Mouse (Mus musculus): Measurements from ENCODE around the gene Dqx1.
A peak's percentile ranks its signal among the peaks of the same experiment; 100 is the strongest.

Dqx1 gene

DNA sequence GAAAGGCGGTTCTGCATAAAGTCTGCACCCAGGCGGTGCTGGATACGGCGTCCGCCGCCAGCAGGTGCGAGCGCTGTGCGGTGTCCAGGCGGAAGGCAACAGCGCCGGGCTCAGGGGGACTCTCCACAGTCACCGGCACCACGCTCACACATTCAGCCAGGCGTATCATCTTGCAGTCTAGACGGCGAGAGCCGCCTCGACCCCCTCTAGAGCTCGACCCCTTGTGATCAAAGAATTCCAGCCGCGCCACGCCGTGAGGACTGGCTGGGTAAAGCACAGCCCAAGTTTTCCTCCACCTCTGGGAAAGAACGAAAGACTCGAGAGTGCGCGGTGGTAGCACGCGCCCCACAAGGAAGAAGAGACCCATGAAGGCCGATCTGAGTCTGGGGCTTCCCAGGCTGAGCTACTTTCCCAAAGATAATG lies 24.9 kb upstream of the Dqx1 start:
- no peak for DNase-seq (ENCODE audit: extremely low spot score, low read depth, low spot score)

DNA sequence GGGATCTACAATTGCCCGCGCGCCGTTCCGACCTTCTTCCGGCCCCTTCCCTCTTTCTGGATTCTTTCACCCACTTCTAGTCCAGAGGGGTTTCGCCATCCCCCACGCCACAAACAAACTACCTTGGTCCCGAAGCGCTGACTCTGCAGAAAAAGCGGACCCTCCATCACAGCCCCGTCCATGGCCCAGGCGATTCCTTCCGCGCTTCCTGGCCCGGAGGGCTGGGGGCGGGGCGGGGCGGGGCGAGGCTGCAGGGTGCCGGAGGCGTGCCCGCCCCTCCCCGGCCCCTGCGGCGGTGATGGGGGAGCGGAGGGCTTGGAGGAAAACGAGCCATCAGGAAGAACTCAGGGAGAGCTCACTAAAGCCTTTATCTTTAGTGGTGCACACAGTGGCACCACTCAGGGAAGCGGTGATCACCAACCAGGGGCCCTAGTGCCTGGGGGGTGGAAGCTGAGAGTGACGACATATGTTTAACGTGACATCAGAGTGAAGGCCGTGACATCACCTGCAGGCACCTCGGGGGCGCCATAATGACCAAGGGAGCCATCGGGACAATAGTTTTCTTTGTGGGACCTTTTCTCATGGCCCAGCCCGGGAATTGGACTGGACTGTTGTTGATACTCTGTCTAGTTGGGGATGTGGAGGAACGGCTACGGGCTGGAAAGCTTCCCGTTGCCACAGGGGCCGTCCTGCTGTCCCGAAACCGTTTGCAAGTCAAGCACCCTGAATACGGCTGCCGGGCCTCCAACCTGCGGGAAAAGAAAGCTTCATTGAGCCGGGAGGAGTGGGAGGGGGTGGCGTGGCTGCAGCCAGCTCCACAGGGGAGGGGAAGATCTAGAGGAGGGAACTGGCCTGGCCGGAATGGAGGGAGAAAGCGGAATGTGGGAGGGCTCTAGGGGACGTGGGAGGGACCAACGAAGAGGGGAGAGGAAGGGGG lies 24.1 kb upstream of the Dqx1 start, which contains the start of the genes Dok1 and Loxl3:
Dok1 (minus strand) TSS at position 223 of the 937 bp plus-strand sequence.
Loxl3 (plus strand) TSS at position 925 of the 937 bp plus-strand sequence.
- peak; percentile 37 for DNase-seq (ENCODE audit: extremely low spot score, low read depth, low spot score)

DNA sequence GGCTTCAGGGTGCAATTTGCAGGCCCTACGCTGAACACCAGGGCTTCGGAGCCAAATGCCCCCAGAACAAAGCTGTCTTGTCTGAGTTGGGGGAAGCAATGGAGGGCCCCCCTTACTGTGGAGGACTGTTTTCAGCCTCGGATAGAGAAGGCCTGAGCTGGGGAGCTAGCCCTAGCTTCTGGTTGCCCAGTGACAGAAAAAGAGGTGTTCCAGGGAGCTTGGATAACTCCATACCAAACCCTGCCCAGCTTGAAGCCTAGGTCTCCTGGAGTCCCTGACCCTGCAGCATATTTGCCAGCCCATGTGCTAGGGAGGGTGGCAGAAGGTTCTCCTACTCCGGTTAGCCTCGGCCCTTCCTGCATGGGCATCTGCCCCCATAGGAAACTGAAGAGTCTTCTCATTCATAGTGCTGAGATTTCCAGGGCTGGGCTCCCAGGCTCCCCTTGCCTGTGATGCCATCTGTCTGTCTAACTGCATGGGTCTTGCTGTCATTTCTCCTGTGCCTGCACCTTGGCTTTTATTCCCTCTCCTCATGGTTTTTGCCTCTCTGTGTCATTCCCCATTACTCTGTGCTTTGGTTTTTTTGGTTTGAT lies 23.1 kb upstream of the Dqx1 start:
- DNase-seq (ENCODE audit: extremely low spot score, low read depth, low spot score) = no peak

DNA sequence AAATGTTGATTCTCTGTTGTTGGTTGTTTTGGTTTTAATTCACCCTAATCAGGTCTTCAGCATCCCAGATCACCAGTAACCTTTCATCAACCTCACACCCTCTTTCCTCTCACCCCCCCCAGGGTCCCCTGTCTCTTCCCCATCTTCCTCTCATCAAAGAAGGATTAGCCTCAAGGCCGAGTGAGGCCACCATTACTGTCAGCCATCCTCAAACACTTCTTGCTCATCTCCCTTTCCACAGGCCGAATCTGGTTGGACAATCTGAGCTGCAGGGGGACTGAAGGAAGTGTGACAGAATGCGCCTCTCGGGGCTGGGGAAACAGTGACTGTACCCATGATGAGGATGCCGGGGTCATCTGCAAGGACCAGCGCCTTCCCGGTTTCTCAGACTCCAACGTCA lies 20.5 kb upstream of the Dqx1 start:
- no peak for DNase-seq (ENCODE audit: extremely low spot score, low read depth, low spot score)

DNA sequence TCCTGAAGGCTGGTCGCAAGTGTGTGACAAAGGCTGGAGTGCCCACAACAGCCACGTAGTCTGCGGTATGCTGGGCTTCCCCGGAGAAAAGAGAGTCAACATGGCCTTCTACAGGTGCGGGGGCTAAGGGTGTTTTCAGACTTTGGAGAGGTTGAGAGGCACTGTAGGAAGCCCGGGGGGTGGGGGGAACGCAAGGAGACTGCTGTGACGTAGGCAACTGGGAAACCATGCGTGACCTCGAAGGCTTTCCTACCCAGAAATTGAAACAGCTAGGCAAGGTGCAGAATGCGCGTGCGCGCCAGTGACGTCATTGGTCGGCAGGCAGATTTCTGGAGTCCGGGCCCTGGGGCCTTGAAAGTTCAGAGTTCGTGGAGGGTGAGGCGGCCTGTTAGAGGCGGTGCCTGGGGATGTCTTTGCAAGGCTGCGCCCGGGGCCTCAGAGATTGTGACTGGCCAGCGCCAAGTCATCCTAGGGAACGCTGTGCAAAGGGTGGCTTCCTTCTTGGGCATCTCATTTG lies 19.1 kb upstream of the Dqx1 start:
- DNase-seq (ENCODE audit: extremely low spot score, low read depth, low spot score) = peak; percentile 66

DNA sequence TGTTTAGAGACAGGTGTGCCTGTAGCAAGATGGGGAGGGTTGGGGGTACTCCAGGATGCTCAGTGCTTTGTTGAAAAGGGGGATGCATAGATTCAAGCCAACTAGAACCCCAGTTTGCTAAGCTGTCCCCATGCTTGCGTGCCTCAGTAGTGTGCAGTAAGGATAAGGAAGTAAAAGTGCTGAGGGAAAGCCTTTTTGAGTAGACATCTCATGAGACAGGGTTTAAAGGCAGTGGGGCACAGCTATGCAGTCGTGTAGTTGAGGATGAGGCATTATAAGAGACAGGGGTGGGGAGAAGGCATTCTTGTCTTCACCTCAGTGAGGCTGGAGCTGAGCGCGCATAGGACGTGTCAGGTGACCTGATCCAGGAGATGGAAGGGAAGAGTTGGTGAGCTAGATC lies 17.0 kb upstream of the Dqx1 start:
- no peak for DNase-seq (ENCODE audit: extremely low spot score, low read depth, low spot score)

DNA sequence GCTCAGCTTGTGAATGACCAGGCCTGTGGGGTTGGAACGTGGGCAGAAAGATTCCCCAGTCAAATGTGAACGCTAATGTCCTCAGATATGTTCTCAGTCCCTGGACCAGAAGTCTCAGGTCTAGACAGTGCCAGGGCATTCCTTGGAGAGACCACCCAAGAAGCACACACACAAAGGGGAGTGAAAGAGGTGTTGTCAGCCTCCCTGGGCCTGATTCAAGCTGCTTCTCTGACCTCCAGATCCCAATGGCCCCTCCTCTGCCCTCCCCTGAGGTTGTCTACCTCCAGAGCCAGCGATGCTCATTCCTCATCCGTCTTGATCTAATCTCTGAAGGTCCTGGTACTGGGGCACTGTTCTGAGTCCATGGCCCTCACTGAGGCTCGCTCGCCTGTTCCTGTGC lies 14.1 kb upstream of the Dqx1 start:
- no peak for DNase-seq (ENCODE audit: extremely low spot score, low read depth, low spot score)

DNA sequence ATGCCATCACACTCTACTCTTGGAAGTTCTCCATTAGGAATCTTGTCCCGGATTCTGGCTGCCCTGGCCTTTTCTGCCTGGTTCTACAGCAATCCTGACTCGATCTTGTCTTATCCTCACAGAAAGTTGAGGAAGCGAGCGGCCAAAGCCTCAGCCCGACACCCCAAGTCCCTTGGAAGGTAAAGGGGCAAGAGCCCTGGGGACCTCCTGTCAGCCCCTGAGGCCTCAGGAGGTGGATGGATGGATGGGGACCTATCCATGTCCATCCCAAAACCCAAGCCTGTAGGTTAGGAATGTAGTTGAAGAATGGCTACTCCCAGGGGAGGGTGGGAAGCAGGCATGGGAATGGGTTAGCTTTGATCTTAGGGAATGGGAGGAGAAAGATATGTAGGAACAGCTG lies 13.7 kb upstream of the Dqx1 start:
- no peak for DNase-seq (ENCODE audit: extremely low spot score, low read depth, low spot score)

DNA sequence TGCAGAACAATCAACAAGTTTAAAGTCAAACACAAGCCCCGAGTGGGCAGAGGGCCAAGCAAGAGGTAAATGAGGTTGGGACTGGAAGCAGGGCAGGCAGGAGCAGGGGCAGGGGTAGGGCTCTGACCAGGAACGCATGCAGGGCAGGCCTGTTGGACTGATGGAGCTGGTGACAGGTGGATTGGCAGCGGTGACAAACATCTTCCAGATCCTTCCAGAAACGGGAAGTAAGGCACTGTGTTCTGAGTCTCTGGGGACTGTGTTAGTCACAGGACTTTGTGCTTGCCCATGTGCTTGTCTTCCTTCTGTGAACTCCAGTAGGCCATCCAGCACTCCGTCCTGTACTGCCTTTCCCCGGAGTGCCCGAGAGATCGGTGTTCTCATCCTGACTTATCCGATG lies 12.9 kb upstream of the Dqx1 start:
- DNase-seq (ENCODE audit: extremely low spot score, low read depth, low spot score) = no peak

DNA sequence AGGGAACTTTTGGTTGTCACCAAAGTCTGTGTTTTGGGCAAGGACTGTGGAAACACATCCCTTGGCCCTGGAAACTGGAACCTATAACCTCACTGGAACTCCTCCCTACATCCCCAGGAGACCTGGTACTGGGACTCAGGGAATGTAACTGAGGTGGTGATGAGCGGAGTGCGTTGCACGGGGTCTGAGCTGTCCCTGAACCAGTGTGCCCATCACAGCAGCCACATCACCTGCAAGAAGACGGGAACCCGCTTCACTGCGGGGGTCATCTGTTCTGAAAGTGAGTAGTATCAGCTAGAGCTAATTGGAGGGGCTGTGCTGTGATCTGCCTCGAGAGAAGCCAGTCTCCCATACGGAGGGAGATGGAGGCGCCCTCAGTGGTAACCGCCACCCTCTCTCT lies 8.3 kb upstream of the Dqx1 start:
- no peak for DNase-seq (ENCODE audit: extremely low spot score, low read depth, low spot score)

DNA sequence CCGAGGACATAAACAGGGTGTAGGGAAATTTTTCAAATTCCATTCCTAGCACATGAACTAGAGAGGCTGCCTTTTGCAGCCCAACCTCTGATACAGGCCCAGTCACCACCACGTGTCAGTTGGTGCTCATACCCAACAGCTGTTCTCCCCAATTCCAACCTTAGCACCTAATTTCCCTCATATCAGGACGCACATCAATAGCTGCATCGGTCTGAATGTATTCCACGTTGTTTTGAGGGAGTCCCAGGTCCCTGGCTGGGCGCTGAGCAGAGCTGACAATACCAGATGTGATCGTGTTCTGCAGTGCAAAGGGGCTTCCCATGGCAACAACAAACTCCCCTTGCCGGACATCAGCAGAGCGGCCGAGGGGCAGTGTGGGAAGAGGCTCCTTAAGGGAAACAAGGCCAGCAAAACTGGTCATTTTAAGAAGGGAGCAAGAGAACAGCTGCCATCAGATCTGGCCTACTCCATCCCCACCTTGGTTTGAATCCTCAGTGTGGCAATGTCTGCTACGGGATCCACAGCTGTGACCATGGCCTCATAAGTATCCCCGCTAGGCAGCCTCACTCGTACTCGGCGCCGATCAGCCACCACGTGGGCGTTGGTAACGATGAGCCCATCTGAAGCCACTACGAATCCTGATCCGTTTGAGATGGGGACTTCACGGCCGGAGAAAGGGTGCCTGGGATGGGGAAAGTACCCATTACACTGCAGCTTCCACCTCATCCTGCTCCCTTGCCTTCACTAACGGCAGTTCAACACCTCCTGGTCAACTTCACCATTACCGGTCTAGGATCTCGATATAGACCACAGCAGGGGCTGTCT lies 4.3 kb upstream of the Dqx1 start:
- DNase-seq (ENCODE audit: extremely low spot score, low read depth, low spot score) = no peak

DNA sequence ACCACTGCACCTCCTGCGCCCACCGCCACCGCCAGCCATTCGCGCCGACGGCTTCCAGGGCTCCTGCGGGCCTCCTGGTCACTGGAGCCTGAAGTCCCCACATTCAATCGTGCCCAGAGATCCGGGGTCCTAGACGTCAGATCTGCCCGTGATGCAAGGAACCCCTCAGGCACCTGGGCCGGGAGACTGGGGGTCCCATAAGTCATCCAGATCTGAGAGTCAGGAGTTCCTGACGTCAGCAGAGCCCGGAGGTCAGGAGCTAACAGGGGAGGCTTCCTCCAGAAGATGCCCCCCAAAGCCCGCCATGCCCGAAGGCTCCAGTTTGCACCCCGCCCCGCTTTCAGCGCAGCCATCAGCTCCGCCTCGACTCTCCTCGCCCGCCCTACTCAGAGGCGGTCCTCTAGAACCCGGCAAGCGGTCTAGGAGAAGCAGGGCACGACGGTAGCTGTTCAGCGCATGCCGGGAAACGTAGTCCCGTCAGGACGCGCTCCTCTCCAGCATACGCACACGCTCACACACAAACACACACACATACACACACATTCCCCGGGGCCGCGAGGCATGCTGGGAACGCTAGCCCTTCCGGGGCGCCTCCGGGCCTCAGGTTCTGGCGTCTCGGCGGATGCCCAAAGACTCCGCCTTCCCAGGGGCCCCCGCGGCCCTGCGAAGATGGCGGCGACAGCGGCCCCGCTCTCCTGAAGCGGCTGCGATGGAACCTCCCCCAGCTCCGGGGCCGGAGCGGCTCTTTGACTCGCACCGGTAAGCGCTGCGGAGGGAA lies 3.4 kb upstream of the Dqx1 start, which contains the start of gene Aup1:
Aup1 (plus strand) TSS at position 448 of the 778 bp plus-strand sequence.
- DNase-seq (ENCODE audit: extremely low spot score, low read depth, low spot score) = peak; percentile 86

DNA sequence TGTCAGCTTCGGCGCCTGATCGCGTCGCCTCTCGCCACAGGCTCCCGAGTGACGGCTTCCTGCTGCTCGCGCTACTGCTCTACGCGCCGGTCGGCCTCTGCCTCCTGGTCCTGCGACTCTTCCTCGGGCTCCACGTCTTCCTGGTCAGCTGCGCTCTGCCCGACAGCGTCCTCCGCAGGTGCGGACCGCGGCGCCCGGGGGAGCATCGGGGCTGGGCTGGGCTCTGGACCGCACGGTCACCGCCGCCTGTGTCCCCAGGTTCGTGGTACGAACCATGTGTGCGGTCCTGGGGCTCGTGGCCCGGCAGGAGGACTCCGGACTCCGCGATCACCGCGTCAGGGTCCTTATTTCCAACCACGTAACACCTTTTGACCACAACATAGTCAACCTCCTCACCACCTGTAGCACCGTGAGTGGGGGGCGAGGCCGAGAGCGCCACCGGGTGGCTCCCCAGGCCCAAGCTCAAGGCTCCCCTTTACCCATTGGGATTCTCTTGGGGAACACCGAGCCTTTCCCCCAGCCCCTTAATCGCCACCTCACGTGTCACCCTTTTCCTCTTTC lies 2.7 kb upstream of the Dqx1 start, which contains the start of gene Htra2:
Htra2 (minus strand) TSS at position 403 of the 561 bp plus-strand sequence.
- no peak for DNase-seq (ENCODE audit: extremely low spot score, low read depth, low spot score)

DNA sequence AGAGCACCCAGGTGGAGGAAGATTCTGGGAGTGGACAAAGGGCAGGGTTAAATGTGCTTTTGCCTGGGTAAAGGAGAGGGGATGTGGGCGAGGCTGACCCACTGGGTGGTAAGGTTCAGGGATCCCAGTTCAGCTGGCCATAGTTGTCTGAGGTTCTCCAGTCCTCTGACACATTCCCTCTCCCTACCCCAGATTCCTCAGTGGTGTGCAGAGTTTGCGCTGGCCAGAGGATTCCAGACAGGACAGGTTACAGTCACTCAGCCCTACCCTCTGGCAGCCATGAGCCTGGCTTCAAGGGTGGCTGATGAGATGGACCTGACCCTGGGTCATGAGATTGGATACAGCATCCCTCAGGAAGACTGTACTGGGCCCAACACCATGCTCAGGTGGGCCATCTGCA lies 1.1 kb downstream of the Dqx1 start:
- DNase-seq (ENCODE audit: extremely low spot score, low read depth, low spot score) = no peak

DNA sequence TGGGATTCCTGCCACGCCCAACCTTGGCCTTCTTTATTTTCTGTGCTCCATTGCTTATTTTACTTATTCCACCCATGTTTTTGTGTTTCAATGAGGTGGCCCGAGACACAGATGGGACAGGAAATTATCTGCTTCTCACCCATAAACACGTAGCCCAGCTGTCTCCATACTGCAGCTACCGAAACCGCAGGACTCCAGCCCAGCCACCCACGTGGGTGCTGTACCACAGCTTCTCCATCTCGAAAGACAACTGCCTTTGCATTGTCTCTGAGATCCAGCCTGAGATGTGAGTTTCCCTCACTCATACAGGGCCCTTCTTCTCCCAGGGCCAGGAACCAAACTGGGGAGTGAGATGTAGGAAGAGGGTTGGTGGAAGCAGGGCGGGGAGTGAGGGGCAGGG lies 8.4 kb downstream of the Dqx1 start:
- DNase-seq (ENCODE audit: extremely low spot score, low read depth, low spot score) = no peak

DNA sequence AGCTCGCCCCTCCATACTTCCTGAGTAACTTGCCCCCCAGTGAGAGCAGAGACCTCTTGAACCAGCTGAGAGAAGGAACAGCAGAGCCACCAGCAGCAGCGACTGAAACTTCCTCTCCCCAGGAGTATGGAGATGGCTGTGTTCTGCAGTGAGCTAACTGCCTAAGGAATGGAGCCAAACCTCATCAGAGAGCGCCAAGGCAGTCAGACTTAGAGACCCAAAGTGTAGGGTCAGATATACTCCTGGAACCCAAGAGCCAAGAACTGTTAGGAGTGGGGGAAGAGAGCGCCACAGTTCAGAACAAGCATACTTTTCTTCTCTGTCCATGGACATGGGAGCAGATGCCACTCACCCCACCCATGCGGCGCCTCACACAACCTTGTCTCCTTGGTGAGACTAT lies 8.8 kb downstream of the Dqx1 start:
- no peak for DNase-seq (ENCODE audit: extremely low spot score, low read depth, low spot score)

DNA sequence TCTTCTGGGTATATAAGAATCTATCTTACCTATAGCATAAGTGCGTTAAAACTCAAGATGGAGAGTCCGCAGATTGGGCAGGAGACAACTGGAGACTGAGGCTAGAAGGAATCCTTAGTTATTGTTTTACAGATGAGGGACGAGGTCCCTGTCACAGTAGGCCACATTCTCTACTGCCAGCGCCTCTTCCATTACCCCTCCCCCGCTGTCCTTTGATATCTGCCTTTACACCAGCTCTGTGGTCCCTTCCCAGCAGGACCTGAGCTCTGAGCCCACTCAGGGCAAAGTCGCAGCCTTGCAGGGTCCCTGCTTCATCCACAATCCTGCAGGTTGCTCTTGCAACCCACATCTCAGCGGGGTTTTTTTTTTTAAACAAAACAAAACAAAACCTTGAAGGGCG lies 10.6 kb downstream of the Dqx1 start:
- no peak for DNase-seq (ENCODE audit: extremely low spot score, low read depth, low spot score)

DNA sequence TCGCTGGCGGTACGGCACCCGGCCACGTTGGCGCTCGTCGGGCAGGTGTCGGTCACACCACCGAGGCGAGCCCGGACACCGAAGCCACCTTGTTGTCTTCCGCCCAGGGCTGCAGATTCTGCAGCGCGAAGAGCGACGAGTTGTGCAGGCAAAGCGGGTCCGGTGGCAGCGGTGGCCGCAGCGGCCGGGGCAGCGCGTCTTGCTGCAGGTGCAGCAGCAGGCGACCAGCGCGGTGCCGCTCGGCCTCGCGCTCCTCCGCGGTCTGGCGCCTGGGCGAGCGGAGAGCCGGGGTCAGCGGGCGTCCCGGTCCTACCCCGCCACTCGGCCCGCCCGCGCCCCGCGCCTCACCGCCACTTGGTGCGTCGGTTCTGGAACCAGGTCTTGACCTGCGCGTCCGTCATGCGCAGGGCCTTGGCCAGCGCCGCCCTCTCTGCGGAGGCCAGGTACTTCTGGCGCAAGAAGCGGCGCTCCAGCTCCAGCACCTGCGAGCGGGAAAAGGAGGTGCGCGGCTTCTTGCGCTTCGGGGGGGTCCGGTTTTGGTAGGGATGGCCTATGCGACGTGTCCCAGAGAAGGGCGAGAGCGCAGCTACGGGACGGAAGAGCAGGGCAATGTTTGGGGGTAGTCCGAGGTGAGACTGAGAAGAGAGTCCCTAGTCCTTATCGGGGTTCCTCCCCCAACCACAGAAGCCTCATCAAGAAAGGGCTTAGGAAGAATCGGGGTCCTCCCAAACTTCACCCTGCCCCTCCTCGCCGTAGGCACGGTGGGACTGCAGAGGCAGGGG lies 11.3 kb downstream of the Dqx1 start:
- DNase-seq (ENCODE audit: extremely low spot score, low read depth, low spot score) = no peak

All from hindlimb bud, embryonic 11.5 days (tissue).